Mouse (Mus musculus): Measurements from ENCODE around the gene Rps5. TPM values are rescaled to one million over a fixed set of nuclear protein-coding genes. Genes with fewer than 3 reads are reported as not detected.
"Not testable (repeated sequence)": the region's sequence is repeated elsewhere in the genome, so short reads cannot be mapped to it uniquely, and the experiment has no call there.

Rps5 gene
- total and polyA plus RNA-seq, 2 experiments from 2014 or later: 679 to 1,758 TPM

GRCm38 (mm10) chr7:12909498-12909962 lies 12.6 kb upstream of the Rps5 start:
- ATAC-seq (peak; percentile 20), DNase-seq (peak; percentile 69)
- peaks cover 38% of the 10 kb centered on the region for H3K36me3 ChIP-seq (ENCODE audit: insufficient read depth)
- H3K4me1 ChIP-seq (ENCODE audit: insufficient read depth): peaks cover 6% of the 10 kb centered on the region
- peak; percentile 71 for TF ChIP-seq CTCF (IDR thresholded peaks at IDR 0.05; ENCODE audit: low read depth)
- H3K27me3 ChIP-seq (ENCODE audit: insufficient read depth, low read length): no peaks in the 10 kb centered on the region
- peak overlapping the region; percentile 54 for H3K4me2 ChIP-seq (ENCODE audit: low read depth)
- 36% methylated on average over 7 of the region's 7 CpGs for WGBS
- H3K4me3 ChIP-seq (ENCODE audit: low read depth, low read length): peak overlapping the region; percentile 44
- H3K9ac ChIP-seq: peak overlapping the region; percentile 62
- no peaks in the 10 kb centered on the region for H3K9me3 ChIP-seq (ENCODE audit: low read length)
- peak overlapping the region; percentile 93 for H3K27ac ChIP-seq (ENCODE audit: low read depth, low read length)

DNA sequence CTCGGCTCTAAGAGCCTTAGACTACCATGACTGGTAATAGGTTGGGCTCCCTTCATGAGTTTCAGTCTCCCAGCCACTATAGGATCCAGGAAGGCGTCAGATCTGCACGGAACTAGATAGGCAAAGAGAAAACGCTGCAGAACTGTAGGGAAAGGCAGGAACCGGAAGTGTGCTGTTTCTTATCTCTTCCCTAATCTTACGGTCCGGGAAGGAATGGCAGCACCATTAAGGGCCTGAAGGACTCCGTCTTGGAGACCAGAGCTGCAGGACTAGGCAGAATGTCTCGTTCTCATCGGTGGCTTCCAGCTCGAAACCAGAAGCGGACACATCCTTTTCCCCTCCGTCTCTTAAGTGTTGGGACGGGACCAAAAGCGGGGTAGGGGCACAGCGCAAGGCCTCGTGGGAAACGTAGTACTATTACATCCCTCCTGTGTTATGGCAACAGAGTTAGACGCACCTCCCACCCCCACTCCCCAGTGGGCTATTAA lies 11.9 kb upstream of the Rps5 start:
- 11% methylated on average over 19 of the region's 19 CpGs for WGBS

DNA sequence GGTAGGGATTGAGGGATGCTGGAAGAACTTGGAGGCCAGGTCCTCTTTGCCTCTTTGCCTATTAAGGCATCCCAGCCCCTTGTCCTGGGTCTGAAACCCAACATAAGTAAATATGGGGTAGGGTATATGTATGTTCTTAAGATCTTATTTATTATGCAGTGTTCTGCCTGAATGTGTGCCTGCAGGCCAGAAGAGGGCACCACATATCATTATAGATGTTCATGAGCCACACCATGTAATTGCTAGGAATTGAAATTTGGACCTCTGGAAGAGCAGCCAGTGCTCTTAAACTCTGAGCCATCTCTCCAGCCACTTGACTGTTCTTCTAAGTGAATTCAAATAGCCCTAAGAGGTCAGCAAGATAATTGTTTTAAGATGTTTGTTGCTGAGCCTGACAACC lies 8.5 kb upstream of the Rps5 start:
- Histone ChIP-seq H3K9me3 (ENCODE audit: low read length) (no peaks in the 10 kb centered on the region), H3K4me1 (ENCODE audit: insufficient read depth) (peaks cover 6% of the 10 kb centered on the region), H3K27ac (ENCODE audit: low read depth, low read length) (no peak overlapping the region), H3K36me3 (ENCODE audit: insufficient read depth) (peaks cover 3% of the 10 kb centered on the region), H3K4me3 (ENCODE audit: low read depth, low read length) (no peak overlapping the region), H3K27me3 (ENCODE audit: insufficient read depth, low read length) (no peaks in the 10 kb centered on the region), H3K4me2 (ENCODE audit: low read depth) (no peak overlapping the region), H3K9ac (no peak overlapping the region)
- TF ChIP-seq CTCF (IDR thresholded peaks at IDR 0.05; ENCODE audit: low read depth): peak; percentile 60
- peak; percentile 26; the same call in 1 of the 2 replicates for ATAC-seq
- peak; percentile 24 for DNase-seq

More for the DNA sequence above, 11.9 kb upstream of the Rps5 start:
- Histone ChIP-seq H3K27ac (ENCODE audit: low read depth, low read length) (peak overlapping the region; percentile 93), H3K4me2 (ENCODE audit: low read depth) (peak overlapping the region; percentile 54), H3K36me3 (ENCODE audit: insufficient read depth) (peaks cover 36% of the 10 kb centered on the region), H3K4me3 (ENCODE audit: low read depth, low read length) (peak overlapping the region; percentile 44), H3K27me3 (ENCODE audit: insufficient read depth, low read length) (no peaks in the 10 kb centered on the region), H3K9ac (peak overlapping the region; percentile 62), H3K4me1 (ENCODE audit: insufficient read depth) (peaks cover 6% of the 10 kb centered on the region), H3K9me3 (ENCODE audit: low read length) (no peaks in the 10 kb centered on the region)
- peak; percentile 92 for ATAC-seq
- no peak for TF ChIP-seq CTCF (IDR thresholded peaks at IDR 0.05; ENCODE audit: low read depth)
- DNase-seq: peak; percentile 89

- not testable (repeated sequence) for DNase-seq; H3K27ac ChIP-seq (ENCODE audit: low read depth, low read length); H3K4me2 ChIP-seq (ENCODE audit: low read depth); ATAC-seq; H3K9ac ChIP-seq; H3K4me1 ChIP-seq (ENCODE audit: insufficient read depth); H3K4me3 ChIP-seq (ENCODE audit: low read depth, low read length); H3K9me3 ChIP-seq (ENCODE audit: low read length); H3K27me3 ChIP-seq (ENCODE audit: insufficient read depth, low read length)
- H3K36me3 ChIP-seq (ENCODE audit: insufficient read depth): peaks cover 19% of the 10 kb centered on the region
- WGBS: 89% methylated on average over 7 of the region's 8 CpGs
These were observed 1.6 kb upstream of the Rps5 start for GRCm38 (mm10) chr7:12920495-12920894.

DNA sequence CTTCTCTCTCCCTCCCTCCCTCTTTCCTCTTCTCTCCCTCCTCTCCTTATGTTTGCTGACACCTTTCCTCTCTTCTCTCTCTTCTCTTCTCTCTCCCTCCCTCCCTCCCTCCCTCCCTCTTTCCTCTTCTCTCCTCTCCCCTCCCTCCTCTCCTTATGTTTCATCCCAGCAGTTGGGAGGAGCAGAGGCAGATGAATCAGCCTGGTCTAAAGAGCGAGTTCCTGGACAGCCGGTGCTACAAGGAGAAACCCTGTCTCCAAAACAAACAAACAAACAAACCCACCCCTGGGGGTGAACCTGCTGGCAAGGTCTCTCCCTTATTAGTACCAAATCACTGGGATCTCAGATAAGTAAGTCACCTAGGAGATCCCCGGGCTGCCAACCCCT lies 779 bp upstream of the Rps5 start:
- H3K4me2 ChIP-seq (ENCODE audit: low read depth): peak overlapping the region; percentile 69
- H3K9ac ChIP-seq: peak overlapping the region; percentile 73
- H3K27ac ChIP-seq (ENCODE audit: low read depth, low read length): peak overlapping the region; percentile 96
- no peaks in the 10 kb centered on the region for H3K27me3 ChIP-seq (ENCODE audit: insufficient read depth, low read length)
- DNase-seq (no peak), ATAC-seq (peak; percentile 12; the same call in 1 of the 2 replicates)
- peaks cover 27% of the 10 kb centered on the region for H3K36me3 ChIP-seq (ENCODE audit: insufficient read depth)
- H3K9me3 ChIP-seq (ENCODE audit: low read length): no peaks in the 10 kb centered on the region
- WGBS: under 1% methylated on average over 3 of the region's 3 CpGs
- peak overlapping the region; percentile 79 for H3K4me3 ChIP-seq (ENCODE audit: low read depth, low read length)
- no peak for TF ChIP-seq CTCF (IDR thresholded peaks at IDR 0.05; ENCODE audit: low read depth)
- peaks cover 7% of the 10 kb centered on the region; the same call in 1 of the 2 replicates for H3K4me1 ChIP-seq (ENCODE audit: insufficient read depth)

GRCm38 (mm10) chr7:12922729-12923128 lies 639 bp downstream of the Rps5 start:
- H3K4me2 ChIP-seq (ENCODE audit: low read depth): peak overlapping the region; percentile 69
- H3K27ac ChIP-seq (ENCODE audit: low read depth, low read length): no peak overlapping the region
- peak overlapping the region; percentile 79 for H3K4me3 ChIP-seq (ENCODE audit: low read depth, low read length)
- 5% methylated on average over 8 of the region's 8 CpGs for WGBS
- H3K36me3 ChIP-seq (ENCODE audit: insufficient read depth): peaks cover 38% of the 10 kb centered on the region
- H3K4me1 ChIP-seq (ENCODE audit: insufficient read depth): peaks cover 7% of the 10 kb centered on the region; the same call in 1 of the 2 replicates
- peak overlapping the region; percentile 82 for H3K9ac ChIP-seq
- no peaks in the 10 kb centered on the region for H3K9me3 ChIP-seq (ENCODE audit: low read length)
- no peak for TF ChIP-seq CTCF (IDR thresholded peaks at IDR 0.05; ENCODE audit: low read depth)
- ATAC-seq (no peak), DNase-seq (no peak)
- H3K27me3 ChIP-seq (ENCODE audit: insufficient read depth, low read length): no peaks in the 10 kb centered on the region

- 81% methylated on average over 7 of the region's 7 CpGs for WGBS
- ATAC-seq: no peak
- no peak overlapping the region for H3K27ac ChIP-seq (ENCODE audit: low read depth, low read length)
- no peak overlapping the region for H3K9ac ChIP-seq
- H3K9me3 ChIP-seq (ENCODE audit: low read length): no peaks in the 10 kb centered on the region
- TF ChIP-seq CTCF (IDR thresholded peaks at IDR 0.05; ENCODE audit: low read depth): no peak
- H3K4me3 ChIP-seq (ENCODE audit: low read depth, low read length): no peak overlapping the region
- H3K4me2 ChIP-seq (ENCODE audit: low read depth): no peak overlapping the region
- peaks cover 42% of the 10 kb centered on the region for H3K36me3 ChIP-seq (ENCODE audit: insufficient read depth)
- H3K4me1 ChIP-seq (ENCODE audit: insufficient read depth): peaks cover 7% of the 10 kb centered on the region; the same call in 1 of the 2 replicates
- no peak for DNase-seq
- no peaks in the 10 kb centered on the region for H3K27me3 ChIP-seq (ENCODE audit: insufficient read depth, low read length)
These were observed 4.2 kb downstream of the Rps5 start for GRCm38 (mm10) chr7:12926316-12926715.
